Comparison of ENCODE assay signal across 10 mouse cellular contexts in the genomic region with DNA sequence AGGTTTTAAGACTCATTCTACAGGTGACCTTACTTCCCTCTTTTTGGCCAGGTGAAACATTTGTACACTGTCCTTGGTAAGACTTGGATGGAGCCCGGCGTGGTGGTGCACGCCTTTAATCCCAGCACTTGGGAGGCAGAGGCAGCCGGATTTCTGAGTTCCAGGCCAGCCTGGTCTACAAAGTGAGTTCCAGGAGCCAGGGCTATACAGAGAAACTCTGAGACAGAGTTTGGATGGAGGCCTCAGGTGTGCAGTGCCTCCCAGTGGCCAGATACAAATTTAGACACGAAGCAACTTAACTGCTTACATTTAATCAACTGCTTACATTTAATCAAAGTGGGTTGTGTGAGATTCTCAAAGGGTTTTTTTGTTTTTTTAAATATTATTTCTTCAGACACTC. TPM values are rescaled to one million over a fixed set of nuclear protein-coding genes. Genes with fewer than 3 reads are reported as not detected.
DNase-seq lines count a peak whose midpoint lies in the region; ATAC-seq and TF ChIP-seq lines count a peak whose summit lies in the region.
"Had no signal": no experiment of that assay in that cellular context is flagged by ENCODE, and none has a peak within 500 bp of the region (broad histone marks: within the 10 kb centered on the region; RNA-seq: fewer than 3 reads in every experiment).

No protein-coding gene starts in this region.

- no peak overlapping the region for H3K9ac ChIP-seq in embryonic facial prominence, embryonic 11.5 days (replicated peaks; ENCODE audit: low read length)

- ATAC-seq in embryonic facial prominence, embryonic 11.5 days (replicated peaks; ENCODE audit: insufficient number of reproducible peaks, low FRiP score, low TSS enrichment, low read depth) = no peak
- ATAC-seq in activated CD4-positive, CD25-positive, alpha-beta regulatory T cell, adult 4 months = no peak

- H3K36me3 ChIP-seq in embryonic facial prominence, embryonic 11.5 days (replicated peaks; ENCODE audit: control insufficient read depth, insufficient read depth, low read depth, low read length) = peaks cover 46% of the 10 kb centered on the region
- peaks cover 90% of the 10 kb centered on the region for H3K36me3 ChIP-seq in embryonic facial prominence, embryonic 10.5 days (replicated peaks)

- peak; percentile 35 for DNase-seq in embryonic facial prominence, embryonic 11.5 days (ENCODE audit: low spot score)
- DNase-seq in embryonic facial prominence, embryonic 10.5 days (ENCODE audit: low spot score) = no peak
- DNase-seq in layer of hippocampus, adult 2 months (ENCODE audit: low spot score in 2 of 2) = no peak
- DNase-seq in layer of hippocampus, postnatal 25 days (ENCODE audit: extremely low spot score in 1 of 2, low spot score in 1 of 2) = no peak
- peak; percentile 49 for DNase-seq in A20 (ENCODE audit: low read depth, low spot score)
- DNase-seq in T-cell, adult 2 months (ENCODE audit: low spot score) = peak; percentile 18
- no peak for DNase-seq in gastrocnemius, adult 8-10 months (ENCODE audit: low spot score in 2 of 2)
- DNase-seq: thymus, adult 18-20 months had no signal

- no peaks in the 10 kb centered on the region for H3K4me1 ChIP-seq in embryonic facial prominence, embryonic 11.5 days (ENCODE audit: control insufficient read depth, insufficient read depth, low read length)
- peaks cover 42% of the 10 kb centered on the region for H3K4me1 ChIP-seq in embryonic facial prominence, embryonic 10.5 days

- peak; percentile 72 for TF ChIP-seq CTCF in layer of hippocampus, adult 2 months (conservative IDR thresholded peaks at IDR 0.05)

- H3K9me3 ChIP-seq in embryonic facial prominence, embryonic 11.5 days (replicated peaks; ENCODE audit: control insufficient read depth, low read length) = no peaks in the 10 kb centered on the region
- H3K9me3 ChIP-seq in embryonic facial prominence, embryonic 10.5 days = no peaks in the 10 kb centered on the region
- H3K9me3 ChIP-seq: heart, embryonic 10.5 days had no signal

- H3K27ac ChIP-seq in embryonic facial prominence, embryonic 11.5 days (replicated peaks; ENCODE audit: low read depth, low read length) = no peak overlapping the region
- no peak overlapping the region for H3K27ac ChIP-seq in embryonic facial prominence, embryonic 10.5 days (replicated peaks)
- H3K27ac ChIP-seq in layer of hippocampus, adult 2 months = no peak overlapping the region
- H3K27ac ChIP-seq: heart, embryonic 10.5 days had no signal

- no peak overlapping the region for H3K4me2 ChIP-seq in embryonic facial prominence, embryonic 11.5 days (ENCODE audit: low read depth, low read length)

- 78% methylated on average over 5 of the region's 5 CpGs for WGBS in embryonic facial prominence, embryonic 11.5 days
- 75% methylated on average over 5 of the region's 5 CpGs for WGBS in embryonic facial prominence, embryonic 10.5 days

- H3K27me3 ChIP-seq in embryonic facial prominence, embryonic 11.5 days (ENCODE audit: control insufficient read depth, insufficient read depth, low read length) = no peaks in the 10 kb centered on the region
- no peaks in the 10 kb centered on the region for H3K27me3 ChIP-seq in embryonic facial prominence, embryonic 10.5 days (replicated peaks; ENCODE audit: low read depth, poor library complexity, severe bottlenecking)

- no peak overlapping the region for H3K4me3 ChIP-seq in embryonic facial prominence, embryonic 11.5 days (ENCODE audit: low read depth, low read length)
- H3K4me3 ChIP-seq in embryonic facial prominence, embryonic 10.5 days = no peak overlapping the region
- H3K4me3 ChIP-seq in layer of hippocampus, adult 2 months = no peak overlapping the region
- H3K4me3 ChIP-seq: heart, embryonic 10.5 days had no signal

RNA-seq across cellular contexts. Expression of a gene that starts 3.5 kb away (rescaled TPM):
- polyA plus RNA-seq in embryonic facial prominence, embryonic 11.5 days (2014; fragmentation: Nextera tagmentation; extraction: Ambion mirVana) = 107 and 116 TPM in 2 replicates
- polyA plus RNA-seq in embryonic facial prominence, embryonic 10.5 days (2016; fragmentation: Nextera tagmentation; extraction: Ambion mirVana) = 89.1 and 93.0 TPM in 2 replicates
- 100 to 1,000 TPM; 133 to 141 TPM for total RNA-seq in layer of hippocampus, adult 2 months (2021)
- total RNA-seq in layer of hippocampus, postnatal 25 days (2021) = 100 to 1,000 TPM; 128 to 149 TPM
- polyA plus RNA-seq in activated CD4-positive, CD25-positive, alpha-beta regulatory T cell, adult 4 months (2017; shearing (Covaris generic)) = 100 to 1,000 TPM; 300 to 349 TPM
- total RNA-seq in gastrocnemius, adult 8-10 months (2022) = 100 to 1,000 TPM in 1 of 4 experiments, 10 to 100 TPM in 3; 85.5 to 101 (median 92.9) TPM

RNA-seq across cellular contexts. Expression of a gene that starts 7.0 kb away (rescaled TPM):
- 172 and 177 TPM in 2 replicates for polyA plus RNA-seq in embryonic facial prominence, embryonic 11.5 days (2014; fragmentation: Nextera tagmentation; extraction: Ambion mirVana)
- 157 and 159 TPM in 2 replicates for polyA plus RNA-seq in embryonic facial prominence, embryonic 10.5 days (2016; fragmentation: Nextera tagmentation; extraction: Ambion mirVana)
- total RNA-seq in layer of hippocampus, adult 2 months (2021) = 100 to 1,000 TPM; 190 to 199 TPM
- total RNA-seq in layer of hippocampus, postnatal 25 days (2021) = 100 to 1,000 TPM; 197 to 209 TPM
- polyA plus RNA-seq in activated CD4-positive, CD25-positive, alpha-beta regulatory T cell, adult 4 months (2017; shearing (Covaris generic)) = 10 to 100 TPM; 15.3 to 16.9 TPM
- total RNA-seq in gastrocnemius, adult 8-10 months (2022) = 100 to 1,000 TPM; 139 to 166 (median 147) TPM

RNA-seq across cellular contexts. Expression of a gene that starts 21.2 kb away (rescaled TPM):
- 22.6 and 22.9 TPM in 2 replicates for polyA plus RNA-seq in embryonic facial prominence, embryonic 11.5 days (2014; fragmentation: Nextera tagmentation; extraction: Ambion mirVana)
- polyA plus RNA-seq in embryonic facial prominence, embryonic 10.5 days (2016; fragmentation: Nextera tagmentation; extraction: Ambion mirVana) = 27.2 and 28.4 TPM in 2 replicates
- total RNA-seq in layer of hippocampus, adult 2 months (2021) = 10 to 100 TPM; 32.9 to 34.8 TPM
- total RNA-seq in layer of hippocampus, postnatal 25 days (2021) = 10 to 100 TPM; 34.4 to 35.3 TPM
- 1 to 10 TPM; 4.6 to 7.0 TPM for polyA plus RNA-seq in activated CD4-positive, CD25-positive, alpha-beta regulatory T cell, adult 4 months (2017; shearing (Covaris generic))
- 1 to 10 TPM; 2.5 to 3.6 (median 2.8) TPM for total RNA-seq in gastrocnemius, adult 8-10 months (2022)

RNA-seq across cellular contexts. Expression of a gene that starts 23.5 kb away (rescaled TPM):
- 1.2 and 1.6 TPM in 2 replicates for polyA plus RNA-seq in embryonic facial prominence, embryonic 11.5 days (2014; fragmentation: Nextera tagmentation; extraction: Ambion mirVana)
- 2.4 and 2.8 TPM in 2 replicates for polyA plus RNA-seq in embryonic facial prominence, embryonic 10.5 days (2016; fragmentation: Nextera tagmentation; extraction: Ambion mirVana)
- total RNA-seq in layer of hippocampus, adult 2 months (2021) = 10 to 100 TPM; 15.7 to 17.8 TPM
- total RNA-seq in layer of hippocampus, postnatal 25 days (2021) = 10 to 100 TPM; 12.8 to 18.0 TPM
- under 1 TPM; 0.45 to 0.46 TPM for polyA plus RNA-seq in activated CD4-positive, CD25-positive, alpha-beta regulatory T cell, adult 4 months (2017; shearing (Covaris generic))
- total RNA-seq in gastrocnemius, adult 8-10 months (2022) = 1 to 10 TPM in 1 of 4 experiments, under 1 TPM in 3; 0.46 to 1.2 (median 0.73) TPM

RNA-seq across cellular contexts. Expression of a gene that starts 32.2 kb away (rescaled TPM):
- polyA plus RNA-seq in embryonic facial prominence, embryonic 11.5 days (2014; fragmentation: Nextera tagmentation; extraction: Ambion mirVana) = 525 and 526 TPM in 2 replicates
- polyA plus RNA-seq in embryonic facial prominence, embryonic 10.5 days (2016; fragmentation: Nextera tagmentation; extraction: Ambion mirVana) = 452 and 468 TPM in 2 replicates
- total RNA-seq in layer of hippocampus, adult 2 months (2021) = 100 to 1,000 TPM; 238 to 253 TPM
- 100 to 1,000 TPM; 236 to 250 TPM for total RNA-seq in layer of hippocampus, postnatal 25 days (2021)
- 10 to 100 TPM; 45.5 to 59.4 TPM for polyA plus RNA-seq in activated CD4-positive, CD25-positive, alpha-beta regulatory T cell, adult 4 months (2017; shearing (Covaris generic))
- total RNA-seq in gastrocnemius, adult 8-10 months (2022) = 10 to 100 TPM; 58.7 to 75.7 (median 62.7) TPM

Comparison
In these comparisons a context has a peak if more than half of its experiments do, and no peak if none do; other contexts are left out.
1. DNase-seq: peak in embryonic facial prominence, embryonic 11.5 days (single experiment), A20 (single experiment) and T-cell, adult 2 months (single experiment); none in embryonic facial prominence, embryonic 10.5 days (single experiment), layer of hippocampus, adult 2 months (0 of 2), layer of hippocampus, postnatal 25 days (0 of 2) and gastrocnemius, adult 8-10 months (0 of 2).
2. RNA of a gene that starts 21.2 kb away (total RNA-seq): 34.4 to 35.3 TPM in layer of hippocampus, postnatal 25 days and 32.9 to 34.8 TPM in layer of hippocampus, adult 2 months; 2.5 to 3.6 TPM in gastrocnemius, adult 8-10 months; every median in the first group is over 4 times any median in the second.